Mouse (Mus musculus) telencephalon, adult 2 months (tissue): ENCODE measurements around the gene Acbd6.

Experiments
- DNase-seq: peaks from one replicate; pipeline ENCODE4 v3.0.0-alpha.2; 2011; ENCODE audit warnings: low read depth, low spot score

Acbd6 gene

DNA sequence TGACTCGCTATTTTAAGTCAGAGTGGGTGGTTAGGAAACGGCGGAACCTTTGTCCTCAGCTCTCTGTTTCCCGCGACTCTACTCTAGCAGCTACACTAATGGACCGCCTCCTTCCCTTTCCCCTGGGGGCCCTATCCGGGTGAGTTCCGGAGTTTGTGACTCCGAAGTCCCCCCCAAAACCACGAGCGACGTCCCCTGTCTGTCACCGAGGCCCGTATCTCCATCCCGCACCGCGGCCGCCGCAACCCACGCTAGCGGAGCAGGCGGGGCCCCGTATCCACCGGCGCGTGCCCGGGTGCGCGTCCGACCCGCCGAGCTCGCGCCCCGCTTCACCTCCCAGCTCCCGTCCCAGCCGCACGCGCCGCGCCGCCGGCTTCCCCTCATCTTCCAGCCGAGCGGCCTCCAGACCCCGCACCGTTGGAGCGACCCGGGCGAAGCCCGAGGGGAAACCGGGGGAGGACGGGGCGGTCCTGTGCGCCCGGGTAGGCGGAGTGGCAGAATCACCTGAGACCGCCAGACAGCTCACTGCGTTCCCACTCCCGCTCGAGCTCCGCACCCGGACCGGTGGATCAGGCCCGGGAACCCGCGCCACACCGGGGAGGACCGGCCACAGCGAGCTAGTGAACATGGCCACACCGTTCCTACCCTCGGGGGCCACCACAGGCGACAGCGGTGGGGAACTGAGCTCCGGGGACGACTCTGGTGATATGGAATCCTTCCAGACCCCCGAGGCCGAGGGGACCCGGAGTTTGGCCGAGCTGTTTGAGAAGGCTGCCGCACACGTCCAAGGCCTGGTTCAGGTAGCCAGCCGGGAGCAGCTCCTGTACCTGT, at the start of gene Acbd6:
Gene Acbd6, plus strand, starts transcription at position 109 of the 831 bp plus-strand sequence.
- DNase-seq = peak; percentile 94

DNA sequence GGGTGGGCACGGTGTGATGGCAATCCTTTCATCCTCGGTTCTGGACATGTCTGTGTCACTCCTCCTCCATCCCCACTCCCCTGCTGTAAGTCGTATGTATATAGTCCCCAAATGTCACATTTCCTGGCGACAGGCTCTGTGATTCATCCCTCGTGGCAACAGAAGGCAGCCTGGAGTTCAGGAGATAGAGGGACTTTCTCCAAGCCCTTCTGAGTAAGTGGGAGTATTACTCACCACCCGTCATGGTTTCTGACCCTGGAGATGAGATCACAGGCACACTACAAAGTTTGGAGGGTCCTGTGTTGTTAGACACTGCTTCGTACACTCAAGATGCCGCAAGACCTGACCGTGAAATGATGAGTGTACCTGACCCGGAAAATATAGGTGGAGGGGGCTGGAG, 47.7 kb upstream of the Acbd6 start:
- DNase-seq = no peak

DNA sequence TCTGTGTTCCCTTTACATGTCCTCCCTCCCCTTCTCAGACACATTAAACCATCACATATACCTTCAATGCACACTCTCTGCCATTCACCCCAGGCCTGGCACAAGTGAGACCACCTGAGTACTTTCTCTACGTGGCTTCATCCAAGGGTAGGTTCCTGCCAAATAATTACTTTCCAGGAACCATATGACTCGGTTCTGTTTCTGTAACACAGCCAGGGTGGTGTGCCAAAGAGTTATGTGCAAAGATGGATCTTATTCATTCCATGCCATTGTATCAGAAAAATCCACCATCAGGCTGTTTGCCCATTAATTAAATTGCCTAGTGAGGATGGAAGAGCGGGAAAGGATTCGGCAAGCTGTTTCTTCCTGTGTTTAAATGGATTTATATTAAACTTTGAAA, 42.1 kb upstream of the Acbd6 start:
- DNase-seq = no peak

DNA sequence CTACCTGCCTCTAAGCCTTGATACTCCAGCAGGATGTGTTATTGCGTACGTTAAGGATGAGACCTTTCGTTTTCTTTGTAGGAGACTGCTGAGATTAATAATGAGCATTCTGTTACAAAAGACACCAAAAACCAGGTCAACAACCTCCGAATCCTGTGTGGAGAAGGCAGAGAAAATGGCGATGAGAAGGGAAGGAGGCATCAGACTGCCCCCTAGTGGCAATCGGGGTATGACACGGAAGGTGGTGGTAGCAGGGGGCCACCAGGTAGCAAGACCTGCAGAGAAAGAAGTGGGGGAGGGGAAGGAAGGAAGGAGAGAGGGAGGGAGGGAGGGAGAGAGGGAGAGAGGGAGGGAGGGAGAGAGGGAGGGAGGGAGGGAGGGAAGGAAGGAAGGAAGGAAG, 41.3 kb upstream of the Acbd6 start:
- no peak for DNase-seq

DNA sequence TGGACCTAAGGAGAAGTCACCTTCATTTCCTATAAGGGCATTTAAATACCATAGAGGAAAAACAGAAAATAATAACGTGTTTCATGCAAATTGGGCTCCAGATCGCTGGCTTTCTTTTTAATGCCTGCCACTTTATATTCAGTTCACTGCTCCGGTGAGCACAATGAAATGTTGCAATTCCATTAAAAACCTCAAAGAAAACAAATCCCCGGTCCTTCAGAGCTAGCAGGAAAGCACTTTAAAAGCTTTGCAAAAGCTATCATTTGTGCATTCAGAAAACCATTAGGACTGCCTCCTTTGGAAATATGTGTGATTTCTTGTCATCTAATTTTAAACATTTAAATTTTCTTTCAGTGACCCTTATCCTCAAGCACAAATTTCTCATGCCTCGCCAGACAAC, 40.9 kb upstream of the Acbd6 start:
- DNase-seq = no peak

DNA sequence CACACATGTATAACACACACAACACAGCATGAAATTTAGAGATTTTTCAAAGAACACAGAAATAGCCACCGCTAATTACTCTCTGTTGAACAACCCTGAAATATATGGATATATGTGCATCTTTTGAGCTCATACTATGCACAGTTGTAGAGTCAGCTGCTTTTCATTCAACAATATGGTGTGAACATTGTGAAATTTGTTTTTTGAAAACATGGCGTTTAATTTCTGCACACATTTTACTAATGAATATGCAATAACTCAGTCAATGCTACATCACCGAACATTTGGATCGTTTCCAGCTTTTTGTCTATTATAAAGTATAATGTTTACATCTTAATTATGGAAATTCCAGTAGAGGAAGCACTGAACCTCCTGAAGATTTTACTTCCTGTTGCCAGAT, 37.6 kb upstream of the Acbd6 start:
- DNase-seq = no peak

DNA sequence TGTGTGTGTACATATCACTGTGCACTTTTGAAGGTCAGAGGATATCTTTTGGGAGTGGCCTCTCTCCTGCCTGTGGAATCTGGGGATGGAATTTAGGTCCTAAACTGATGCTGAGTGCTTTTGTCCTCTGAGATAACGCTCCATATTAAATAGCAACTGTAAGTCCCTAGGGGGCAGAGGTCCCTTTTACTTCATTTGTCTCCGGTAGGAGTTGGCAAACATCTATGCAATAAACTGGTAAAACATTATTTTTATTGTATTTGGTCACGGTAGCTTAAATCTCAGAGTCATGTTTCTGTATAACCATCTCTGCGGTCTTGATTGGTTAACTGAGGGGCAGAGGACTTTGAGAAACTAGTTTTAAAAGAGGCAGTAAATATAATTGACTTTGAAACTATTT, 35.4 kb upstream of the Acbd6 start:
- DNase-seq = no peak

DNA sequence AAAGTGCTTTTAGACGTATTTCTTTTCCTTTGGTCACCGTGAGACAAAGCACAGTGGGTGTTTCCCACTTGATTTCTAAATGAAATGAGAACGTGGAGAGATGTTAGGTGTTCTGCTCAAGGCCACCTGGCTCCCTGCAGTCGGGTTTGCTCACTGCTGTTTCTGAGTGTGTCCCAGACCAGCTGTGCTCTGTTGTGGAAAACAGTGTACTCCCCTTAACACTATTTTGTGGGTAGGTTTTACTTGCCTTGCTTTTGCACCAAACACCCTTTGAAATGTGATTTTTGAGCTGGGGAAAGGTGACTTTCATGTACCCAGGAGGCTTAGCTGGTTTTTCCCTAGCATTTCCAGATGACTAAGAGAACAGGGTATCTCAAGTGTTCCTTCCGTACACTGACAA, 31.7 kb upstream of the Acbd6 start:
- no peak for DNase-seq

DNA sequence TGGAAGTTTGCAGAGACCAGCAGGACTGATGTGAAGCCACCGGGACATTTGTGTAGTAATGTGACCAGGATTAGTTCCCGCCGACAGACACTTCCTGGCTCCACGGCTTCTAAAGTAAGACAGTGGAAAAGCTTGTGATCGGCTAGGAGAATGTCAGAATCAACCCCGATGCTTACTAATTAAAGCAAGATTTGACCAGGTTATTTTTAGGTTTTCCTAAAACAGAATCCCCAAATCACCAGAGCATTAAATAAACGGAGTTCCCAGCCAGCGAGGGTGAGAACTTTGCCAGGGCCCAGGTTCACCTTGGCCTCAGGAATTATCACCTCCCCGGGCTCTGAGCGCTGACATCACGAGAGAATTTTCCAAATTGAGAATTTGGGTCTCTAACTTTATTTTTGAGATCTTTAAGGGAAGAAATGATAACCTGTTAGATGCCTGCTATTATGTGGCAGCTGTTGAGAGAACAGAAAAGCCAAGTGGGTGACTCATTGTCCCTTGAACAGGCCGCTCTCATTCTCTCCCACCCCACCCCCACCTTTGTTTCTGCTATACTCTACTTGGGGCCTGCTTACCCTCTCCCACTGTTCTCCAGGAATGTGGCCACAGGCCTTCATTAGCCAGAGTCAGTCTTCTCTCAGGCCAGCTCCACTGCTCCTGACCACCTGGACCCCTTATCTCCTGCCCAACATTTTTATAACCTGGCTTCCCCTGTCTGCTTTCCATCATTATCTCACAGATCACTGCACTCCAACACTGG, 30.7 kb upstream of the Acbd6 start:
- no peak for DNase-seq

DNA sequence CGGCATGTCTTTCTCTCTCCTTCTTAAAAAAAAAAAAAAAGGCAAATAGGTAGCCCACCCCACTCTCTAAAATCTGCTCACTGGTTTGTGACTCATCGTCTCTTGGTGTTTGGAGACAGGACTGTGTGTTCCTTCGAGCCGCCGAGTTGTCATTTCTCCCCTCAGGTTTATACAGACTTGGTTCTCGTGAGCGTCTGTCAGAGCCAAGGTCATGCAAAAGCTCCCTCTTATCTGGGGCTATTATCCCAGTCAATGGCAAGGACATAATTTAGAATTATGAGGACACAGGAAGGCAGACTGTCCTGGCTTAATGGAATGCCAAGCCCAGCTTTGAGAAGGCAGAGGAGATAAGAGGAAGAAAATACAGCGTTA, 30.1 kb upstream of the Acbd6 start:
- DNase-seq = no peak

DNA sequence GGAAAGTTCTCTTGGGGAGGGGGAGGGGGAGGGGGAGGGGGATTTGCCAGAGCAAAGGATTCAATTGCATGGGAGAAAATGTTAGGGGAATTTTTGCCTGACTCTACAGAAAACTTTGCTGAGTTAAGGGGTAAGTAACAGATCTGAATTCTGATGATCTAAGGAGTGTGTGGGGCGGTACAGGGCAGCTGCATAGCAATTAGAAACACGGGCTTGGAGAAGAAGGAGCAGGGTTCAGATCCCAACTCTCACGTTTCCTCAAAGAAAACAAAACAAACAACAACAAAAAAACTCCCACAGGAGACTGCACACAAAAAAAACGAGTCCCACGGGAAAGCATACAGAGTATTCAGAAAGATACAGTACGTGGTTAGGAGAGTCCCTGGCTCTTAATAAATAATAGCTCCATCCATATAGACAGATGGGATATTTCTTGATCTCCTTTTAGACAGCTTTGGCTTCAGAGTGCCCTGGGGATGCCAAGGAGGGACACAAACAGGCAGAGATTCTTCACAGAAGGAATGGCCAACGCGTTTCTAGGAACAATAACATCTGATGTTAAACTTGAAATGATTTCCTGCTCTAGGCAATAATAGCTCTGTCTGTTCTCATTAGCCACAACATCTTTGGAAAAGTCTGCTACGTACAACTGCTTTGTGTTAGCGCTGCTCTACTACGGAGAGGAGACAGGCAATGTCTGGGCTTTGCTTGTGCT, 29.4 kb upstream of the Acbd6 start:
- no peak for DNase-seq

DNA sequence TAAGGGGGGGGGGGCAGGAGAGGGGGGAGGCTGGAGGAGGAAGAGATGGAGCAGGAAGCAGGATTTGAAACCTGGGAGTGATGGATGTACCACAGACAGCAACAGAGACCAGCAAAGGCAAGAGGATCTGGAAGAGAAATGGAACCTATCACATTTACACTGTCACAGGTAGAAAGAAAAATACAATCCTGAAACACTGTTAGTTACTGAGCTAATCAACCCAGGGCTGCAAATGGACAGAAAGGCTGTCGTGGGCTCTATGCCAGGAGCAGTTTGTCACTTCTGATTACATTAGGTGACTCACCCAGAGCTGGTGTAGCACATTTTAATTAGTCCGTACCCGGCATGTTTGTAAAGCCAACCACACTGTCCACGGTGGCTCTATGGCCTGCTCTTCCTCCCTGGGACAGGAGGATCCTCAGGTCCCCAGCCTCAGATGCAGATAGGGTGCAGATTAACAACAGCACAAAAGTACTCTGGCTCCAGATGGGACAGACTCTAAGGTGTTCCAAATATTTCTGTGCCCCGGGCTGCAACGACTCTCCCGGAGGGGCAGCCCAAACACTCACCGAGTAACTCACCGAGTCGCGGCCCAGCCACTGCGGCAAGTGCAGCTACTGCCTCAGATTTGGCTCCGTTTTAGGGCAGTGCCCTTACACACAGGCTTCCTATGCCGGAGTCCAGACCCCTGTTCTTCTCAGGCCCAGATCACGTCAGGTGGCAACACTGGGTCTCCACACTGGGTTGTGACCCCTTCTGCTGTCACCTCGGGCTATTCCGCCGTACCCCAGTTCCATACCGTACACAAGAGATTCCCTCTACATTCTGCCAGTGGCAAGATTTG, 28.6 kb upstream of the Acbd6 start:
- DNase-seq = no peak

DNA sequence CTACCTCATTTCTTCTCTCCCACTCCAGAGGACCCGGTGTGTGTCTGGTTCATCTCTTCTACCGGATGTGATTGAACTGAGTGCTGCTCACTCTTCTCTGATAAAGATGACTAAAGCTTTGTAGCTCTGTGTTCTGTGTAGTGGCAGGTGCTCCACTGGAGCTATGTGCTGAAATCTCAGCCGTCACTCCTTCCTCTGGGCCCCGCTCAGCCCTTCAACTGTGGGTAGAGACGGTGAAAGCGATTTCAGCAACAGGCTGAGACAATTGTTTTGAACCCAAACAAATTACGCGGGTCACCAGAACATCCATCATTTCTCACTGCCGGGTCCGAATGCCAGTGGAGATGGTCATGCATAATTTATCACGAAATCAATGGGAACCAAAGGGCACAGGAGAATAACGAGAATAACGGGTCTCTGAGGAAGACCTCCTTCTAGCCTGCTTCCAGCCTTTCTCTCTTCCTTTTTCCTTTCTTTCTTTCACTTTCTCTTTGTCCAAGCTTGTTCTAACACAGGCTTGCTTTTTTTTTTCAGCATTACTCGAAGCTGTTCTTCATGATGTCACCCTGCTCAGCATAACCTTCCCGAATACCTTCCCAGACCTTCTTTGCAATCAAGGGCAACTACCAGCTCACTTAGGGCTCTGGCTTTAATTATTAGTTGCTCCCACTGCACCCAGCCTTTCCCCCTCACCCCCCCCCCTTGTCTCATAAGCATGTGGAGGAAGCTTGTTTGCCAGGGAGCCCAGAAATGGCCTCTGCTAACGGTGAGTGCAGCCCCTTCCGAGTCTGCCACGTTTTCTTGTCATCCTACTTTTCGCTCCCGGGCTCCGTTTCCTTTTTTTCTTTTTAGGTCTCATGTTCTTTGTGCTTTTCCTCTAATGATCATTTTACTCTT, 27.1 kb upstream of the Acbd6 start:
- DNase-seq = no peak

DNA sequence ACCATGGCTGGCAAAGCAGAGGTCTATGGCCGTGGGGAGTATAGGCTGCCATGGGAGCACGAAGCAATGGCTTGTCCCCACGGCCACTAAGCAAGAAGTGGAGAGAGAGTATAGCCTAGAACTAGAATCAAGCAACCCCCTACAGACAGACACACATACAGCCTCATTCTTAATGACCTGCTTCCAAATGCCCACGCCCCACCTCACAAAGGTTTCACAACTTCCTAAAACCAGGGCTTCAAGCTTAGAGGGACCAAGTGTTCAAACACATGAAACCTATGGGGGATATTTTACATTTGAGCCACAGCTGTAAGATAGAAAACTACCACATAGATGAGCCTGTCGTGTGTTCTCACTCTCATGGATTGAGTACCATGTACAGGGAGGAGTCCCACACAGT, 25.5 kb upstream of the Acbd6 start:
- no peak for DNase-seq

DNA sequence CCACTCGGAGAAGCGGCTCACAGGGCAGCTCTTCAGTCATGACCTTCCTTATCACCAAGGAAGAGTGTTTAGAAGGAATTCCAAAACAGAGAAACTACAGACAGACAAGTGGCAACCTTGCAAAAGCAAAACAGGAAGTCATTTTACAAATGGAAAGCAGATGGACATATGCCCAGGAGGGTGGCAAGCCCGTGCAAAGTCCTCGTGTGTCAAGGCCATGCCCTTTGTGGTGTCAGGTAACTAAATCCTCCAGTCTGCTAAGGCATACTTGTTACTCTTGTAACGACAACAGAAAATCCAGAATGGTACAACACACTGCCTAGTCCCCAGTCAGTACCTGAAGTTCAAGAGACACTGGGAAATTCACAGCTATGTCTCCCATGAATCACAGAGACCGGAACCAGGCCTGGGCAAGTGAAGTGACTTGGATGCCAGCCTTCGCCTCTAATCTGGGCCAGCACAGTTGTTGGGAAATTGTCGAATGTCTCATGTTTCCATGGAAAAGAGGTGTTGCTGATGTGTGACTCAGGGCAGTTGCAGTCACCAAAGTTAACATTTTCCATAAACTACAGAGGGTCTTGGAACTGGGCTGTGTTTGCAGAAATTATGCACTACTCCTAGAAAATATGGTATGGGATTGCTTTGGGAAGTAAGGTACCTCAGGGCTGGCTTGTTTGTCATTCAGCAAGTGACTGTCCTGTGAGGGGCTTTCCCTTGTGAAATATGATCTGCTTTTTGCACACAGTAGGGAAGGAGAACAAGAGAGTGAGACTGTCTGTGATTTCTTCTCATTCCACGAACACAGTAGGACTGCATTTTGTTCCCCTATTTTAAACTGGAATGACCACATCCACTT, 24.9 kb upstream of the Acbd6 start:
- DNase-seq = no peak

DNA sequence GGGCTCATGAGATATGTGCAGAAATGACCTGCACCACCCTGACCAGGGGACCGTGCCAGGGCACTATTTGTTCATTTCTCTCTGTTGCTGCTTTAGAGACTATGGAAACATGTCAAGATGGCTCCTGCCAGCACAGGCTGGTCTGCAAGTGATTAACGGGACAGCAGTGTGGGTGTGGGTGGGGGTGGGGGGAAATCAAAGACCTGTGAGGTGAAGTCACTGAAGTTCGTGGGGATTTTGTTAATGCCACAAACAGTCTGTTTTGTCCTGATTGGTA, 24.3 kb upstream of the Acbd6 start:
- no peak for DNase-seq

DNA sequence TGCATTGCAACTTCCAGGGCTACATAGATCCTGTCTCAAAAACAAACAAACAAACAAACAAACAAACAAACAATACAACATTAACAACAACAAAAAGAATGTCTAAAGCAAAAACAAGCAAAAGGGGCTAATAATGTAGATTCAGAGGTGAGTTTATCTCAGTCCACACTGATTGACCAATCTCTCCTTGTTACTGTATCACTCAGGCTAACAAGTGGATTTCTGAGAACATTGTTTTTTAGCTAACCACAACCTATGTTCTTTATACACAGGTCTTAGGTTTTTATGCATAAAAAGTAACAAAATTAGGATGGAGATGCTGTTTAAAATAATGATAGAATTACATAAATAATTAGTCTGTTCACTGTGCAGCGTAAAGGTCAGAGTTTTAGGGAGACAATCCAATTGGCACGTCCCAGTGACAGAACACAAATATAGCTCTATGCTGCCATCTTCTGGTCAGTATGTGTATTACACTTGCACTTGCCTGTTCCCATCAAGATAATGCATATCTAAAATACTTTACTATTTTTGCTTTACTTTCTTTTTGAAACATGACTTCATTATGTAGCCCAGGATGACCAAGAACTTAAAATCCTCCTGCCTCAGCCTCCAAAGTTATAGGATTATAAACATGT, 20.8 kb upstream of the Acbd6 start:
- no peak for DNase-seq

DNA sequence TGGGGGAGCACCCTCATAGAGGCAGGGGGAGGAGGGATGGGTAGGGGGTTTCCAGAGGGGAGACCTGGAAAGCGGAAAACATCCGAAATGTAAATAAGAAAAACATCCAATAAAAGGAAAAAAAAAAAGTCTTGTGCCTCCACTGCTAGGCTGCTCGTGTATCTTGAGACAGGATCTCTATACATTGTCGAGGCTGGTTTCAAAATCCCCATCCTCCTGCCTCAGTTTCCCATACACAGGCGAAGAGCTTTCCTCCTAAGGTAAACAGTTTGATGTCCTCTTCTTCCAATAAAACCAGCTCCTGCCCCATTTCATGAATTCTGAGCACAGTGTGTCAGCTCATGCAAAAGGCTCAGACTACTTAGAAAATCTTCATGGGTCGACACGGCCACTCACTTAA, 19.9 kb upstream of the Acbd6 start:
- no peak for DNase-seq

DNA sequence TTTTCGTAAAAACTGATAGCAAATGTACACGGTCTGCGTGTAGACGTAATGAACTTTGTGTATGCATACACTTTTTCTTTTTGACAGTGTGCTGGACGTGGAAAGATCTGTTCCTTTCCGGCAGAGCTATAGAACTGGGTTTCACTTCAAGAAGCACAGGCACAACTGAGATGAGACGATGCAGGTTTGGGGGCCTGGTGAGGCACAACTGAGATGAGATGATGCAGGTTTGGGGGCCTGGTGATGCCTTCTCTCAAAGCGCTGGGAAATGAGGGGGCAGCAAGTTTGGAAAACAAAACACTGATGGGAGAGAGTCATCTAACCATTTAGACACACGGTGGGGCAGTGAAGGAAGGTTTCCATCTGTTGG, 293 bp upstream of the Acbd6 start:
- no peak for DNase-seq

DNA sequence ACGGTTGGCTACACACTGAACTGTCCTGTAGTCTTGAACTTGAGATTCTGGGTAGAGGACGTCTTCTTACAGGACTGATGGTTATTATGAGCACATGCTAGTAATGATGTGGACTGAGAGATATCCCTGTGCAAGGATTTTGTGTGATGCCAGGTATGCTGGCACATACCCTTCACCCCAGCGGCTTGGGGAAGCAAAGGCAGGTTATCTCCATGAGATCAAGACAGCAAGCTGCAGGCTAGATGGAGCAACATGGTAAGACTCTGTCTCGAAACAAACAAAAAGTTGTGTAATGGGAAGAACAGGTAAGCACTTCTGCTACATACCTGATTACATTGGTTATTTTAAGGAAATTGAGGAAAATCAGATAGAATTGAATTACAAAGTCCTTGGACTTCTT, 2.1 kb downstream of the Acbd6 start:
- DNase-seq = no peak
